Mouse (Mus musculus) testis, adult 2 months (tissue): Measurements from ENCODE around the gene Tmem238.

Experiments used
- CTCF ChIP-seq: fragments of 200-500 bp; IDR thresholded peaks from 2 replicates; pipeline ENCODE4 v1.5.1; 2012; ENCODE audit warnings: low read depth, mild to moderate bottlenecking, inconsistent platforms, low read length, moderate library complexity; ENCODE audit not compliant: control insufficient read depth, insufficient read depth, insufficient replicate concordance
- POLR2A ChIP-seq: fragments of 200-500 bp; IDR thresholded peaks from 2 replicates; pipeline ENCODE4 v1.6.1; 2012; ENCODE audit warnings: low read depth, mild to moderate bottlenecking, inconsistent platforms, low read length, moderate library complexity; ENCODE audit not compliant: control insufficient read depth

DNA sequence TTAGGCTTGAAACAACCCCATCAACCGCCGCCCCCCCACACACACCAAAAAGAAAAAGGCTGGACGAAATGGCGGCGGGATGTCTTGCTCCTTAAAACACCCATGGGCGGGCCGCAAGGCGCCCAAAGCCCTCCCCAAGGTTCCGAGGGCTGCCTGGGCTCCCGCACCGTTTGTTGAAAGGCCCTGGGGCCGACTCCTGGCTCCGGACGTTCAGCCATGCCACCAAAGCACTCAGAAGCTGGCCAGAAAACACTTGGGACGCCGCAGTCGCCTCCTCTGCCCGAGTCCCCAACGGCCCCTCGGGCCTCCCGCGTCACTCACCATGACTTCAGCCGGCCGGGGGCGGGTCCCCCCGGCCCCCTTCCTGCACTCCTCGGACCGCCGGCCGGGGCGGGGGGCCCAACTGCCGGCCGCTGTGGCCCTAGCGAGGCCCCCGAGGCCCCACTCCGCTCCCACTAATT lies 22.4 kb upstream of the Tmem238 start:
- no peak for TF ChIP-seq CTCF
- TF ChIP-seq POLR2A = no peak
